Mouse (Mus musculus): ENCODE results near the gene Ptchd4.

DNA sequence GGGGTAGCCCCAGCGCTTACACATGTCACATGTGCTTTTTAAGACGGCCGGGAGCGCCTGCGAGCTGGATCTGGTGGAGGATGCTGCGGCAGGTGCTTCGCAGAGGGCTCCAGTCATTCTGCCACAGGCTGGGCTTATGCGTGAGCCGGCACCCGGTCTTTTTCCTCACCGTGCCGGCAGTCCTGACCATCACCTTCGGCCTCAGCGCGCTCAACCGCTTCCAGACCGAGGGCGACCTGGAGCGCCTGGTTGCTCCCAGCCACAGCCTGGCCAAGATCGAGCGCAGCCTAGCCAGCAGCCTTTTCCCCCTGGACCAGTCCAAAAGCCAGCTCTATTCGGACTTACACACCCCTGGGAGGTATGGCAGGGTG is 850 bp downstream of the Ptchd4 start:
- TF ChIP-seq ZNF384 (IDR thresholded peaks at IDR 0.05; ENCODE audit: low read depth, low read length) (no peak), HCFC1 (IDR thresholded peaks at IDR 0.05; ENCODE audit: borderline replicate concordance, insufficient read depth, low read length) (no peak), MAFK (IDR thresholded peaks at IDR 0.05; ENCODE audit: insufficient read depth, low read depth, low read length) (no peak), ZC3H11A (IDR thresholded peaks at IDR 0.05; ENCODE audit: borderline replicate concordance, low read depth, low read length) (no peak)
